Mouse (Mus musculus): ENCODE measurements around the gene Hoxa3. TPM values are rescaled to one million over a fixed set of nuclear protein-coding genes. Genes with fewer than 3 reads are reported as not detected.

Gene Hoxa3
- polyA plus RNA-seq, 1 experiment from 2014 or later: 16.0 TPM

- Histone ChIP-seq H3K4me2 (replicated peaks; ENCODE audit: low read depth, low read length) (peak overlapping the region; percentile 44; the same call in 1 of the 2 replicates), H3K36me3 (ENCODE audit: control insufficient read depth, insufficient read depth, low read length) (no peaks in the 10 kb centered on the region), H3K4me1 (ENCODE audit: control insufficient read depth, insufficient read depth, low read length) (0 out of 2 replicates have a peak, but pooled peaks cover 4% of the 10 kb centered on the region), H3K27me3 (ENCODE audit: control insufficient read depth, insufficient read depth, low read length) (peaks cover 67% of the 10 kb centered on the region), H3K9ac (replicated peaks; ENCODE audit: low read depth, low read length) (no peak overlapping the region), H3K27ac (ENCODE audit: low read length) (no peak overlapping the region), H3K9me3 (ENCODE audit: control insufficient read depth, low read depth, low read length) (no peaks in the 10 kb centered on the region), H3K4me3 (ENCODE audit: low read depth, low read length) (no peak overlapping the region)
- ATAC-seq (ENCODE audit: insufficient number of reproducible peaks, insufficient read depth, low FRiP score, low read depth): no peak
- WGBS: 17% methylated on average over 14 of the region's 14 CpGs
Measured at GRCm38 (mm10) chr6:52218643-52219215, 5.6 kb upstream of the Hoxa3 start.

GRCm38 (mm10) chr6:52217895-52218642 is 4.9 kb upstream of the Hoxa3 start:
- peak overlapping the region; percentile 41 for H3K4me3 ChIP-seq (ENCODE audit: low read depth, low read length)
- peak overlapping the region; percentile 10; the same call in 1 of the 2 replicates for H3K27ac ChIP-seq (ENCODE audit: low read length)
- no peaks in the 10 kb centered on the region for H3K36me3 ChIP-seq (ENCODE audit: control insufficient read depth, insufficient read depth, low read length)
- 0 out of 2 replicates have a peak, but pooled peaks cover 4% of the 10 kb centered on the region for H3K4me1 ChIP-seq (ENCODE audit: control insufficient read depth, insufficient read depth, low read length)
- WGBS: 9% methylated on average over 23 of the region's 23 CpGs
- no peaks in the 10 kb centered on the region for H3K9me3 ChIP-seq (ENCODE audit: control insufficient read depth, low read depth, low read length)
- peaks cover 62% of the 10 kb centered on the region for H3K27me3 ChIP-seq (ENCODE audit: control insufficient read depth, insufficient read depth, low read length)
- H3K4me2 ChIP-seq (replicated peaks; ENCODE audit: low read depth, low read length): peak overlapping the region; percentile 44
- H3K9ac ChIP-seq (replicated peaks; ENCODE audit: low read depth, low read length): peak overlapping the region; percentile 41; the same call in 1 of the 2 replicates
- ATAC-seq (ENCODE audit: insufficient number of reproducible peaks, insufficient read depth, low FRiP score, low read depth): no peak

- under 1% methylated on average over 25 of the region's 25 CpGs for WGBS
- peak overlapping the region; percentile 44 for H3K4me2 ChIP-seq (replicated peaks; ENCODE audit: low read depth, low read length)
- ATAC-seq (ENCODE audit: insufficient number of reproducible peaks, insufficient read depth, low FRiP score, low read depth): peak; percentile 71; the same call in 1 of the 2 replicates
- H3K36me3 ChIP-seq (ENCODE audit: control insufficient read depth, insufficient read depth, low read length): no peaks in the 10 kb centered on the region
- no peaks in the 10 kb centered on the region for H3K9me3 ChIP-seq (ENCODE audit: control insufficient read depth, low read depth, low read length)
- H3K27ac ChIP-seq (ENCODE audit: low read length): peak overlapping the region; percentile 44; the same call in 1 of the 2 replicates
- peaks cover 59% of the 10 kb centered on the region for H3K27me3 ChIP-seq (ENCODE audit: control insufficient read depth, insufficient read depth, low read length)
- 0 out of 2 replicates have a peak, but pooled peaks cover 4% of the 10 kb centered on the region for H3K4me1 ChIP-seq (ENCODE audit: control insufficient read depth, insufficient read depth, low read length)
- peak overlapping the region; percentile 41 for H3K9ac ChIP-seq (replicated peaks; ENCODE audit: low read depth, low read length)
- H3K4me3 ChIP-seq (ENCODE audit: low read depth, low read length): peak overlapping the region; percentile 41
Measured at GRCm38 (mm10) chr6:52217459-52217768, 4.3 kb upstream of the Hoxa3 start.

- WGBS: 2% methylated on average over 60 of the region's 60 CpGs
- no peak for ATAC-seq (ENCODE audit: insufficient number of reproducible peaks, insufficient read depth, low FRiP score, low read depth)
- Histone ChIP-seq H3K27ac (ENCODE audit: low read length) (peak overlapping the region; percentile 44; the same call in 1 of the 2 replicates), H3K4me2 (replicated peaks; ENCODE audit: low read depth, low read length) (peak overlapping the region; percentile 44), H3K27me3 (ENCODE audit: control insufficient read depth, insufficient read depth, low read length) (peaks cover 55% of the 10 kb centered on the region), H3K9me3 (ENCODE audit: control insufficient read depth, low read depth, low read length) (no peaks in the 10 kb centered on the region), H3K4me1 (ENCODE audit: control insufficient read depth, insufficient read depth, low read length) (0 out of 2 replicates have a peak, but pooled peaks cover 4% of the 10 kb centered on the region), H3K4me3 (ENCODE audit: low read depth, low read length) (peak overlapping the region; percentile 41), H3K36me3 (ENCODE audit: control insufficient read depth, insufficient read depth, low read length) (no peaks in the 10 kb centered on the region), H3K9ac (replicated peaks; ENCODE audit: low read depth, low read length) (peak overlapping the region; percentile 31)
Measured at GRCm38 (mm10) chr6:52216691-52217458, 3.7 kb upstream of the Hoxa3 start.

- 4% methylated on average over 30 of the region's 30 CpGs for WGBS
- peak overlapping the region; percentile 41 for H3K4me3 ChIP-seq (ENCODE audit: low read depth, low read length)
- no peaks in the 10 kb centered on the region for H3K36me3 ChIP-seq (ENCODE audit: control insufficient read depth, insufficient read depth, low read length)
- H3K27me3 ChIP-seq (ENCODE audit: control insufficient read depth, insufficient read depth, low read length): peaks cover 59% of the 10 kb centered on the region
- no peaks in the 10 kb centered on the region for H3K9me3 ChIP-seq (ENCODE audit: control insufficient read depth, low read depth, low read length)
- H3K4me2 ChIP-seq (replicated peaks; ENCODE audit: low read depth, low read length): peak overlapping the region; percentile 44
- ATAC-seq (ENCODE audit: insufficient number of reproducible peaks, insufficient read depth, low FRiP score, low read depth): no peak
- H3K9ac ChIP-seq (replicated peaks; ENCODE audit: low read depth, low read length): peak overlapping the region; percentile 26
- H3K4me1 ChIP-seq (ENCODE audit: control insufficient read depth, insufficient read depth, low read length): 0 out of 2 replicates have a peak, but pooled peaks cover 4% of the 10 kb centered on the region
- peak overlapping the region; percentile 6; the same call in 1 of the 2 replicates for H3K27ac ChIP-seq (ENCODE audit: low read length)
Measured at GRCm38 (mm10) chr6:52215771-52216535, 2.8 kb upstream of the Hoxa3 start.

GRCm38 (mm10) chr6:52215070-52215469 is 1.9 kb upstream of the Hoxa3 start:
- Histone ChIP-seq H3K4me1 (ENCODE audit: control insufficient read depth, insufficient read depth, low read length) (0 out of 2 replicates have a peak, but pooled peaks cover 4% of the 10 kb centered on the region), H3K27ac (ENCODE audit: low read length) (no peak overlapping the region), H3K4me3 (ENCODE audit: low read depth, low read length) (no peak overlapping the region), H3K27me3 (ENCODE audit: control insufficient read depth, insufficient read depth, low read length) (peaks cover 54% of the 10 kb centered on the region), H3K9me3 (ENCODE audit: control insufficient read depth, low read depth, low read length) (no peaks in the 10 kb centered on the region), H3K9ac (replicated peaks; ENCODE audit: low read depth, low read length) (no peak overlapping the region), H3K36me3 (ENCODE audit: control insufficient read depth, insufficient read depth, low read length) (no peaks in the 10 kb centered on the region), H3K4me2 (replicated peaks; ENCODE audit: low read depth, low read length) (peak overlapping the region; percentile 44; the same call in 1 of the 2 replicates)
- 31% methylated on average over 3 of the region's 3 CpGs for WGBS
- ATAC-seq (ENCODE audit: insufficient number of reproducible peaks, insufficient read depth, low FRiP score, low read depth): no peak

- no peak overlapping the region for H3K4me3 ChIP-seq (ENCODE audit: low read depth, low read length)
- whole genome bisulfite sequencing: 21% methylated on average over 5 of the region's 5 CpGs
- peak overlapping the region; percentile 35; the same call in 1 of the 2 replicates for H3K4me2 ChIP-seq (replicated peaks; ENCODE audit: low read depth, low read length)
- H3K4me1 ChIP-seq (ENCODE audit: control insufficient read depth, insufficient read depth, low read length): 0 out of 2 replicates have a peak, but pooled peaks cover 4% of the 10 kb centered on the region
- H3K27ac ChIP-seq (ENCODE audit: low read length): no peak overlapping the region
- H3K9ac ChIP-seq (replicated peaks; ENCODE audit: low read depth, low read length): no peak overlapping the region
- H3K27me3 ChIP-seq (ENCODE audit: control insufficient read depth, insufficient read depth, low read length): peaks cover 51% of the 10 kb centered on the region
- H3K9me3 ChIP-seq (ENCODE audit: control insufficient read depth, low read depth, low read length): no peaks in the 10 kb centered on the region
- no peak for ATAC-seq (ENCODE audit: insufficient number of reproducible peaks, insufficient read depth, low FRiP score, low read depth)
- H3K36me3 ChIP-seq (ENCODE audit: control insufficient read depth, insufficient read depth, low read length): no peaks in the 10 kb centered on the region
Measured at GRCm38 (mm10) chr6:52214271-52214670, 1.1 kb upstream of the Hoxa3 start.

All from stomach, embryonic 14.5 days (tissue).